Mouse (Mus musculus): ENCODE measurements around the gene Klf16.

Gene Klf16

DNA sequence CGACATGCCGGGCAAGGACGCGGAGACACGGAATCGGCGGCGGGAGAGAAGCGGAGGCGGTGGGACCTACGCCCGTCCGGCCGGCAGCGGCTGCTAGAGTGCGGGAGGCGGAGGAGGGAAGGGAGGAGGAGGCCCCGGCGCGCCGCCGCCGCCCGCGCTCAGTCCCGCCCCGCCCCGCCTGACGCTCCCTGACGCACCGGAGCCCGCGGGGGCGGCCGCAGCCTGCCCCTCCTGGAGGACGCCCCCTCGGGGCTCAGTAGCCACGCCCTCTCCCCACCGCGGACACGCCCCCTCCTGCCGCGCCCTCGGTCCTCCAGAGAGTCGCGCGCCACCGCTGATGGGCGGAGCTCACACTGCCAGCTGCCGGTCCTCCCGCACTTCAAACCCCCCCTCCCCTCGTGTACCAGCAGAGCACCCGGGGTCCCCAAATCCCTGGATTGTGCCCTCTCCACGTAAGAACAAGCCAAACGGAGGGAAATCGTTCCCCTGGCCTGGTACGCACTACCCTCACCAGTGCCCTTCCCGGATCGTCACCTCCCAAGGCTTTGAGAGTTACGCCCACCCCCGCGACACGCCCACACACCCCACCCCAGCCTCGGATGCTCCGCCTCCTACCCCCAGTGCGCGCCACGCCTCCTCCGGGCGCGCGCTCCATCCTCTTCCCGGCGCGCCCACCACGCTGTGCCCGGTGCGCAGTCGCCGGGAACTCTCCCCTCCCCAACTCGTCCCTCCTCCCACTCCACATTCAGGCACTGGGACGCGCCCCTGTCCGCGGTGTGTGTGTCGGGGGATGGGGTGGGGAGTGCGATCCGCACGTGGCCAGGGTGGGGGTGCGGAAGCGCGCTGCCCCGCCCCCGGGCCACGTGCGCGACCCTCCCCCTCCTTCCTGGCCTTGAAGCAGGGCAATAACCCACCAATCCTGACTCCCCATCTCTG, at the start of gene Klf16:
Gene Klf16, minus strand, starts transcription at position 127 of the 936 bp plus-strand sequence.
- peak; percentile 38; the same call in 1 of the 2 replicates for ATAC-seq (ENCODE audit: insufficient number of reproducible peaks, low FRiP score, low TSS enrichment)

DNA sequence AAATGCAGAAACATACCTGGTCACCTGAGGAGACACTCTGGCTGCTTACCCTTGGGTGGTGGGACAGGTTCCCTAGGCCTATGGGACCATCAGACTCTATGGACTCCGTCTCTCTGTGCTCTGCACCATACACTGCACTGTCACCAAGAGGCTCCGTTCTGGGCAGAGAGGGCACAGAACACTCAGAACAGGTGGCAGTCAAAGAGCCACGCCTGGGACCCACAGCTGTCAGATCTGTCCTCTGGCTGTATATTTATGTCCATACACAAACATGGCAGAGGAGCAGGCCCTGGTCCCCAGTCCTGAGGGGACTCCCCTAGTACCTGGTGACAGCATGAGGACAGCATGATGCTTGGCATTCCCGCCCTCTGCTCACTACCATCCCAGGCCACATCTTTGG, 48.6 kb upstream of the Klf16 start:
- ATAC-seq (ENCODE audit: insufficient number of reproducible peaks, low FRiP score, low TSS enrichment) = no peak

DNA sequence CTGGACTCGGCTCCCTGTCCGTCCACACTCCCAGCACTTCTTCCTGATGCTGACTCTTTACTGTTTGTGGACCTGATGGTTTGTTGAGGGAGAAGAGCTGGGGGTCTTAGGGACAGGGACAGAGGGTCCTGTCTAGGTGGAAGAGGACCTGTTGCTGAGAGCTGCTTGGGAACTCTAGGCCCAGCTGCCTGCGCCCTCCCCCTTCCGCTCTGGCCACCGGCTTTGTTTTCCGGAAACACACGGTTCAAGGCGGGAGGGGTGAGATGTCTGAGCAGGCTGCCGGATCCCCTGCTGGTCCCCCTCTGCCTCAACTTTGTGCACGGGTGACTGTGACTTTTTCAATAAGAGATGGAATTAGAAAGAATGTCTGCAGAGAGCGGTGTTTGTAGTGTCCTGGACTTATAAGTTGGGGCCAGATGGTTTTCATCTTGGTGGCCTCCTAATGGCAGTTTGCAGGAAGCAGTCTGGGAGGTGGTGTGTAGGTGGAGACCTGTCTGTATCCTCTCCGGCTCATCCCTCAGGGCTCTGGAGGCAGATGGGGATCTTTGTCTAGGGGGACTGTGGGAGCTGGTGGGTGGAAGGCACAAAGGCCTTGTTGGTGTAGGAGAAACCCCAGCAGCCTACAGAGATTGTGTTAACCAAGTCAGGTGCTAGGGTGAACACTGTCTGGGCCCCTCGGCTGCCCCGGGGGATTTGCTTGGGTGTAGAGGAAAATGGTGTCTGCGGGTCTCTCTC, 46.5 kb upstream of the Klf16 start:
- ATAC-seq (ENCODE audit: insufficient number of reproducible peaks, low FRiP score, low TSS enrichment) = no peak

DNA sequence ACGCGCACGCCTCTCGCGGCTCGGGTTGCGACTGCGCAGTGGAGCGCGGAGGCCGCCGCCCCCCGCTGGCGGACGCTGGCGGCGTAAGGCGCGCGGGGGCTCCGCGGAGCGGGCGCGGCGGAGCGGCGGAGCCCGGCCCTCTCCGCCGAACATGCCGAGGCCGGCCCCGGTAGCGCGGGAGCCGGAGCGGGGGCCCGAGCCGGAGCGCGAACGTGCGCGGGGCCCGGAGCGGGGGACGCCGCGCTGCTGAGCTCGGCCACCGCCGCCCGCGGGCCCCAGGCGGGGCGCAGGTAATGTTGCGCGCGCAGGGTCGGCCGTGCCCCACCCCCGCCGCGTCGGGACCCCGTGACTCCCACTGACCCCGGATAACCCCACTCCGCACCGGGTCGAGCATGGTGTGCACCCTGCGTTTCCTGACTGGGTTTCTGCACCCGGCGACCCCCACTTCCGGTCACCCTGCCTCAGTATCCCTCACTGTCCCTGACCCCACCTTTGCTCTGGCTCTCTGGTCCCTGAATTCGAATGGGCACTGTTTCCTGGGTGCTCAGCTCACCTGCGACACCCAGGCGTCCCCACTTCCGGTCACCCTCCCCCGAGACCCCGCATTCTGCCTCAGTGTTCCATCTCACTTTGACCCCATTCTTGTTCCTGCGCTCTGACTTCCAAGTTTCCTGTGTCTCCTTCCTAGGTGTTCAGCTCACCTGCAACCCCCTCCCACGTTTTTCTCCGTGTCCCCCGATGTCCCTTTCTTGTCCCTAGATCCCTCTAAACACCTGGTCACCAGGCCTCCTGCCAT, 45.7 kb upstream of the Klf16 start, which contains the start of gene Csnk1g2:
Gene Csnk1g2, plus strand, starts transcription at position 178 of the 796 bp plus-strand sequence.
- ATAC-seq (ENCODE audit: insufficient number of reproducible peaks, low FRiP score, low TSS enrichment) = peak; percentile 26; the same call in 1 of the 2 replicates

DNA sequence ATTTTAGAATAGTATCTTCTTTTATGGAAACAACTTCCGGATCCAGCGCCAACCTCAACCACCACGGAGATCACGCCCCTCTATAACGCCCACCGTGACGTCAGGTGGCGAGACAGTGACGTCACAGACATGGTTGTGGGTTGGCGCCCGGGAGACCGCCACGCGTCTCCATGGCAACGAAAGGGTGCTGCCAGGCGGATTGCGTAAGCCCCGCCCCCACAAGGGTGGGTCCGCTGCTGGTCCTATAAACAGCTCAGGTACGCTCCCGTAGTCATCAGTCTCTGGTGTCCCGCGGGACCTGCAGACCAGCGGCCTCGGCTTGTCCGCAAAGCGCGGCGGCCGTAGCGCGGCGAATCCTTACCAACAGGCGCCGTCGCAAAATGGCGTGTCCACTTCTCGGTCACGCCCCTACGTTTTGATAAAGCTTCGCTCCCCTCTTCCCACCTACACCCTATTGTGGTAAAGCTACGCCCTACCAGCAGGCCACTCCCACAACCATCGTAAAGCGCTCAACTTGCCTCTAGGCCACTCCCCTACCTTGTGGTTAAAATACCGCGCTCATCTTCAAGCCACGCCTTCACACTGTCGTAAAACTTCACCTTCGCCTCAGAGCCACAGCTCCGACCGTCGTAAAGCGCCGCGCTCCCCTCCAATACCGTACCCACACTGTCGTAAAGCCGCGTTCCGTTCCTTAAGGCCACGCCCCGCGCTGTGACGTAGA, 45.0 kb upstream of the Klf16 start:
- ATAC-seq (ENCODE audit: insufficient number of reproducible peaks, low FRiP score, low TSS enrichment) = peak; percentile 85

DNA sequence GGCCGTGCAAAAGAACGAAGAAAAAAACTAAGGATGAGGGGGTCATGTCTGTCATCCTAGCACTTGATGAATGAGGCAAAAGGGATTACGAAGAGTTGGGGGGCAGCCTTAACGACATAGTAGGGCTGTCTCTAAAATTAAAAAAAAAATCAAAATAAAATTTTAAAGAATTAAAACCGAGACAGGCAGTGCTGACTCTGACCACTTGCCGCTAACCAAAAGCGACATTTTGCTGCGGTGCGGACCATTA, 44.5 kb upstream of the Klf16 start:
- ATAC-seq (ENCODE audit: insufficient number of reproducible peaks, low FRiP score, low TSS enrichment) = no peak

DNA sequence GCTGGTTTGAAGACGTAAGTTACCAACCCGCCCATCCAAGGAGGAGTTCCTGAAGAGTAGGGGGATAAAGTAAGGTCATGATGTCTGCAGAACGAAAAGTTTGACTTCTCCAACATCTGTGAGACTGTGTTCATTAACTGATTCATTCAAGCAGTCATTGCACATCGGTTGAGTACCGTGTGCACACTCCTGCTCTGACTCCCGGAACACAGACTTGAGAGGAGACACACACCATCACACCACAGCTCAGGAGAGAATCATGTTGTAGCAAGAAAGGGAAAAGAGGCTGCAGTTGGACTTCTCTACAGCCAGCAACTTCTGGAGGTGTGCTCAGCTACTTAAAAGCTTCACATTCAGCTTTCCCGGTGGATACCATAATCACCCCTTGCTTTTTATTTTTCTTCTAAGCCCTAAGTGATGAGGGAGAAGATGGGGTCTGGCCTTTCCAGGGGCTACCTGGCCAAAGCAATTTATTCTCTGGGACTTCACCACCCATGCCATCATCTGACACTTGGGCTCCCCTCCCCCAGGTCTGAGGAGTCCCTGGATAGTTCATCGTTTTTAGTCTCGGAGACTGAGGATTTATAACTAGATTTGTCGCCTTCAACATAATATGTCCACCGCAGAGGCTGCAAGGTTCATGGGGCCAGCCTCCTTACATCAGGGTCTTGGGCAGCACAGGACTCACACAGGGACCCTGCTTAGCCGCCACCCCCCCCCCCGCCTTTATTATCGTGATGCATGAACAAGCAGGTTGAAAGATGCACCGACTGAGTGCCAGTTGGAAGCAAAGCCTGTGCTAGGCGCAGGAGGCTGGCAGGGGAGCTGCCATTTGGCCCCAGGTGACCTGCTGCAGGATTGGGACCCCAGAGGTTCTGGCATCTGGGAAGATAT, 43.9 kb upstream of the Klf16 start:
- ATAC-seq (ENCODE audit: insufficient number of reproducible peaks, low FRiP score, low TSS enrichment) = no peak

DNA sequence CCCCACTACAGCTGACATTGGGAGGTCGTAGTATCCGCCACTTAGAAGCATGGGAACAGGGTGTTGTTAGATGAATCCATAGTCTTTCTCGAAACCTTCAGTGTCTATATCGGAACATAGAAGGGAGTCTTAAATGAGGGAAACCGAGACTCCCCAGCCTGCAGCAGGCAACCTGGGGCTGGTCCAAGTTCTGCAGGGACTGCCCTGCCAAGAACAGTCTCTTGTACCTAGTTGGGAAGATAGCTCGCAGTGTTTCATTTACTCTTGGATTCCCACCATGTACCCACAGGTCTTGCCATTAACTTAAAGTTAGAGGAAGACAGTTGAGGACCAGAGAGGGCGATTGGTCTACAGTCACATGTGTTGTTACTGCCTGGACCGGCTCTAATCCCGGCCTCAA, 43.2 kb upstream of the Klf16 start:
- ATAC-seq (ENCODE audit: insufficient number of reproducible peaks, low FRiP score, low TSS enrichment) = no peak

DNA sequence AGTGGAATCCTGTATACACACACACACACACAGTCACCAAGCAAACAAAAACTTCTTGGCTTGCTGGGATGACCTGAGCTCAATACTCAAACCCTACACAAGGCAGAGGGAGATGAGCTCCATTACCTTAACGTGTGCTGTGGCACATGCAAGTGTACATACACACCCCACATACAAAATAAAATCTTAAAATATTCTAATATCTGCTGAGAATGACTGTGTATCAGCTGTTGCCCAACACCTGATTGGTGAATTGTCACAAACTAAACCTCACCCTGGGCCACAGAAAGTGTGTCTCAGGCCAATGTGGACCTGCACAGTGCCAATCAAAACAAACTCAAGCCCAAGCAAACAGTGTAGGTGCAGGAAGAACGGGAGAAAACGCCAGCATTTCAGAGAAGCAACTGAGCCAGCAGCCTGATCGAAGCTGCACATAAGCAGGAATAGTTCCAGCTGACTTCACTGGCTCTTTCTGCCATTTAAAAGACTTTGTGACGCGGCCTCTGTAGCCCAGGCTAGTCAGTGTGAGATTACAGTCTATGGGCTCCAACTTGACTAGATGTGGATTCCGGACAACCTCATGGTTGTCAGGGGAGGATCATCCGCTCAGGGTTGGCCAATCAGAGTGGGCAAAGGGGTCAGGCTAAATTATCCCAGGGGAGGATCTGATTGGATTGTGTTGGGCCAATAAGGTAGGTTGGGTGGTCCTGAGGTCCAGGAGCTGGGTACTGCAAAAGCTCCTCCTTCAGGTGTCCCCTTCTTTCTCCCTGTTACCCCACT, 42.5 kb upstream of the Klf16 start:
- ATAC-seq (ENCODE audit: insufficient number of reproducible peaks, low FRiP score, low TSS enrichment) = no peak

DNA sequence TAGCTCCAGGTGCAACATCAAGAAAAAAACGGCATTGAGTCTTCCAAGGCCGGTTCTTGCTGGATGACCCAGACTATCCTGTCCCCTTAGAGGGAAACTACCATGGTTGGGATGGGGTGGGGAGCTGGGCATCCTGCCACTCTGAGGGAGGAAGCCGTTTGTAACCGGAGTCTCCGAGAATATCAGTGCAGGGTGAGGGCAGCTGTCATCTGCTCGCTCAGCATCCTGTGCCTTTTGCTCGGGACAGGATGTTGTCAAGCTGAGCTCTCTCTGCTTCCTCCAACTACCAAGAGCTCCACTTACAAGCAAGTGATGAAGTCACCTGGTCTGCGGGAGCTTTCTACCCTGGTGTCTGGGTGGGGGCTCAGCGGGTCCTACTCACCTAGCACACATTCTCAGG, 41.1 kb upstream of the Klf16 start:
- ATAC-seq (ENCODE audit: insufficient number of reproducible peaks, low FRiP score, low TSS enrichment) = no peak

DNA sequence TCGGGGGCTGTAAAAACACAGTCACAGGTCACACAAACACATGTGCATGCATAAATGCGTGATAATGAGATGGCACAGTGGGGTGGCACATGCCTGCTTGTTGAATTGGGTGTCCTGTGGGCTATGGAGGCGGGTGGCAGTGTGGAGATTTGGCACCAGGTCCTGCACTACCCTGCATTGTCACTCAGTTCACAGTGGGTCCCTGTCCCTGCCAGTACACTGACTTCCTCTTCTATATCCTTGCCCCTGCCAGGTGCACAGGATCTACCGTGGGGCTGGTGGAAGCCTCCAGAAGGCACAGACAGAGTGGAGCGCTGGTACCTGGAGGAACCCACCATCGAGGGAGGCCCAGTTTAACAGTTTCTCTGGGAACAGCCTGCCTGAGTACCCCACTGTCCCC, 37.2 kb upstream of the Klf16 start:
- ATAC-seq (ENCODE audit: insufficient number of reproducible peaks, low FRiP score, low TSS enrichment) = no peak

DNA sequence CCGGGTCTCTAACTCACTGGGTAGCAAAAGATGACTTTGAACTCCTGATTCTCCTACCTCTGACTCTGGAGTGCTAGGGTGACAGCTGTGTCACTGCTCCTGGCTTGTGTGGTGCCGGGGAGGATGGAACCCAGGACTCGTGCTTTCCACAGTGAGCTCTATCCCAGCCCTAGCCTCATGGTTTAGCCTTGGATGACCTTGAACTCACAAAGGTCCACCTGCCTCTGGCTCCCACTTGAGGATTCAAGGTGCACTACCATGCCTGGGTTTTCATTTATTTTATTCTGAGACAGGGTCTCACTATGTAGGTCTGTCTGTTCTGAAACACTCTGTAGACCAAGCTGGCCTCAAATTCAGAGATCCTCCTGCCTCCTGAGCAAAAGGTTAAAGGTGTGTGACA, 36.7 kb upstream of the Klf16 start:
- ATAC-seq (ENCODE audit: insufficient number of reproducible peaks, low FRiP score, low TSS enrichment) = no peak

DNA sequence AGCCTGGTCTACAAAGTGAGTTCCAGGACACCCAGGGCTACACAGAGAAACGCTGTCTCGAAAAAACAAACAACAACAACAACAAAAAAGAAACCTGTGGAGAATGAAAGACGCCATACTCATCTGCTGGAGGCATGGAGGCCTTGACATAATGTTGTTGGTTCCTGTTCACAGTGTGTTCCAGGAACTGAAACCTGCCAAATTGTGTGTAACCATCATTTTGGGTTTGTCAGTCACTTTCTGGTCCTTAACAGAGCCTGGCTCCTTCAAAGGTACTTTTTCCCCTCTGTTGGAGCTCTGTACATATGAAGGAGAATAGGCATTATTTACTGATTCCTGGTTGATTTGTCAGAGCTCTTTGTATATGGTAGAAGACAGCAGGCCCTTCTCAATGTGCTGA, 34.8 kb upstream of the Klf16 start:
- no peak for ATAC-seq (ENCODE audit: insufficient number of reproducible peaks, low FRiP score, low TSS enrichment)

DNA sequence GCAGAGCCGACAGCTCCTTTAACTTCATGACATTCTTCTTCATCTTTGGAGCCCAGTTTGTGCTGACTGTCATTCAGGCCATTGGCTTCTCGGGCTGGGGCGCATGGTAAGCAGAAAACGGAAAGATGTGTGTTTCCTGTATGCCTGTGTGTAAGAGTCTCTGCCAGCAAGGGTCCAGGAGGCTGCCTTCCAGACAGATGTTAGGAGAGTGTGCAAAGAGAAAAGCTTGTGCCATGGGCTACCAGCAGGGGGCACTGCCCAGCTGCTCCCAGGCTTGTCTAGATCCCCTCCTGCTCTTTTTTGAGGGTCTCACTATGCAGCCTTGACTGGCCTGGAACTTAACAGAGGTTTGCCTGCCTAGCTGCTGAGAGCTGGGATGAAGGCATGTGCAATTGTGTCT, 33.9 kb upstream of the Klf16 start:
- ATAC-seq (ENCODE audit: insufficient number of reproducible peaks, low FRiP score, low TSS enrichment) = no peak

DNA sequence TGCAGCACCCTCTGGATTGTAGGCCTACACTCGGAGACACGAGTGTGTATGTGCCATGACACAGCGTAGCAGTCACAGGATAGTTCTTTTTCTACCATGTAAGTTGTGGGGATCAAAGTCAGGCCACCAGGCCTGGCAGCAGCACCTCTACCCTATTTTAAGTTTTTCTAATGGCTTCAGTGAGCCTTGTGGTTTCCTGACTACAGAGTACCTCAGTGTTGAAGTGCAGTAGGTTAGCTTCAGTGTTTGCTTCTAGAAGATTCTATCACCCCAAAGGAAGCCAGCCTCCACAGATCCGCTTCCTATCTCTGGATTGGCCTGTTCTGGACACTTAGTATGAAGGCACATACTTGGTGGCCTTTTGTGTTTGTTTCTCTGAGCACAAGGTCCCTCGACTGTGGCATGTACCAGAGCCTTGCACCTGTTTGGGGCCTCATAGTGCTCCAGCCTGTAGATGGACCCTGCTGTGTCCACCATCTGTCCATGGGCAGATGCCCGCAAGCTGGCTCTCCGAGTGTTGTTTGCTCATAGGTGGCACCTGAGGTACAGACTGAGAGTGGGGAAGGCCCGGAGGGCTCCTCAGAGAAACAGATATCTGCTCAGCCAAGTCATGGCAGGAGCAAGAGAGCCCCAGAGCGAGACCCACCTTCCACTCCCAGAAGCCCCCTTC, 33.1 kb upstream of the Klf16 start:
- ATAC-seq (ENCODE audit: insufficient number of reproducible peaks, low FRiP score, low TSS enrichment) = peak; percentile 45; the same call in 1 of the 2 replicates

DNA sequence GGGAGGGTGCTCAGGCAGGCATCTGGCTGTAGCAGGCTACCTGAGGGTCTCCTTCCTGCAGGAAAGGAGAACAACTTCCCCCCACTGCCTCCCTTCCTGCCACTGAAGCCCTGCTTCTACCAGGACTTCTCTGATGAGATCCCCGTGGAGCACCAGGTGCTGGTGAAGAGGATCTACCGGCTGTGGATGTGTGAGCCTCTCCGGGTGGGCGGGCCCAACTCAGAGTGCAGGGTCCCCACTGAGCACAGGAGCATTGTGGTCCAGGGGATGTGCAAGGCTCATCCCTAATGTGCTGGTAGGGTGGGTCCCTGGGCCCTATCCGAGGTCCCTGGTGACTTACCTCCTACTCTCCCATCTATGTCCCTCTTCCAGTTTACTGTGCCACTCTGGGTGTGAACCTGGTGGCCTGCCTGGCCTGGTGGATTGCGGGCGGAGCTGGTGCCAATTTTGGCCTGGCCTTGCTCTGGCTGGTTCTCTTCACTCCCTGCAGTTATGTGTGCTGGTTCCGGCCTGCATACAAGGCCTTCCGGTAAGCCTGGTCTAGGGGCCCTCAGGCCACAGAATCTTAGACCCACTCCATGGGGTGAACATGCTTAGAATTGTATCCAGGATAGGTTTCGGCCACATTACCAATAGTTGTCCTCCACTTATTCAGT, 32.3 kb upstream of the Klf16 start:
- ATAC-seq (ENCODE audit: insufficient number of reproducible peaks, low FRiP score, low TSS enrichment) = no peak

DNA sequence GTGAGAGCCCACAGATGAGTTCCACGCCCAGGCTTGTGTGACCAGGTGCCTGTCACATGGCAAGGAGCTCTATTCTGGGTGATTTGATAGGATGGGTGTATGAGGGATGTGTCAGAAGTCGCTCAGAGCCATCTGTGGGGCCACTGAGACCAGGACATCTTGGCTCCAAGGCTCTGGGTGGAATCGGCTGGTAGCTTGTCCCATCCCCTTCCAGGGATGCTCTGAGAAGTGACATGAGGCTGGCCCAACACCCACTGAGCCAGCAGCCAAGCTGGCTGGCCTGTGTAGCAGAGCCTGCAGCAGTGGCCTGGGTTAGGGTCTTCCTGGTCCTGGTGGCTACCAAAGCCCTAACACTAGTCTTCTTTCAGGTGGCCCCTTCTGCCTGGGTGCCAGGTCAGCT, 31.3 kb upstream of the Klf16 start:
- ATAC-seq (ENCODE audit: insufficient number of reproducible peaks, low FRiP score, low TSS enrichment) = no peak
